In the genomic region with DNA sequence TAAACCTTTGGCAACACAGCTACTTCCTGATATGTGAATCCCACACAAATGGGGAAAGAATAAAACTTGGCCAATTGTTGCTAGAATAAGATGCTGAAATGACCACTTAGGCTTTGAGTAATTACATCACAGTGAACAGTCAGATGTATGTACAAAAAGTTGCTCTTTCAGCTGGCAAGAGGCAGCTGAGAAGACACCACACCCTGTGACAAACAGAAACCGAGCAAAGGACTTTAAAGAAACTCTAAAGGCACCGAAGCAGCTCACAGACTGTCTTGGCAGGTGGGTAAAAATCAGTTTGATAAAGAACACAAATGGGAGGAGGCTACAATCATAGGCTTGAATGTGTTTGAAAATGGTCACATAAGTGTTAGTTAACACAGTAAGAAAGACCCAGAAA, we compare ENCODE assay signal across 27 mouse cellular contexts. TPM values are rescaled to one million over a fixed set of nuclear protein-coding genes. Genes with fewer than 3 reads are reported as not detected.
DNase-seq lines count a peak whose midpoint lies in the region; ATAC-seq and TF ChIP-seq lines count a peak whose summit lies in the region.
"Had no signal": no experiment of that assay in that cellular context is flagged by ENCODE, and none has a peak within 500 bp of the region (broad histone marks: within the 10 kb centered on the region; RNA-seq: fewer than 3 reads in every experiment).

No protein-coding gene starts in this region.

- H3K9me3 ChIP-seq in heart, postnatal 0 days (replicated peaks; ENCODE audit: control insufficient read depth, low read length), result no peaks in the 10 kb centered on the region
- no peaks in the 10 kb centered on the region for H3K9me3 ChIP-seq in embryonic facial prominence, embryonic 10.5 days
- H3K9me3 ChIP-seq: embryonic facial prominence, embryonic 15.5 days; hindbrain, embryonic 13.5 days; midbrain, embryonic 13.5 days; neural tube, embryonic 13.5 days; stomach, embryonic 15.5 days had no signal

- H3K4me1 ChIP-seq in heart, postnatal 0 days (ENCODE audit: control insufficient read depth, insufficient read depth), result 0 out of 2 replicates have a peak, but pooled peaks cover 3% of the 10 kb centered on the region
- H3K4me1 ChIP-seq in heart, adult 2 months (ENCODE audit: control insufficient read depth, insufficient read depth, low read length), result peaks cover 1% of the 10 kb centered on the region
- H3K4me1 ChIP-seq in embryonic facial prominence, embryonic 10.5 days, result peaks cover 13% of the 10 kb centered on the region
- H3K4me1 ChIP-seq: embryonic facial prominence, embryonic 15.5 days had no signal

- H3K9ac ChIP-seq in heart, postnatal 0 days (replicated peaks; ENCODE audit: low read depth, low read length), result no peak overlapping the region
- H3K9ac ChIP-seq in heart, adult 2 months (ENCODE audit: low read depth, low read length), result no peak overlapping the region
- H3K9ac ChIP-seq: embryonic facial prominence, embryonic 15.5 days; hindbrain, embryonic 13.5 days; midbrain, embryonic 13.5 days; neural tube, embryonic 13.5 days; stomach, embryonic 15.5 days had no signal

- H3K27ac ChIP-seq in heart, postnatal 0 days (ENCODE audit: low read depth), result no peak overlapping the region
- H3K27ac ChIP-seq in heart, adult 2 months, result no peak overlapping the region
- peak overlapping the region; percentile 72 for H3K27ac ChIP-seq in macrophage
- no peak overlapping the region for H3K27ac ChIP-seq in embryonic facial prominence, embryonic 10.5 days (replicated peaks)
- H3K27ac ChIP-seq: embryonic facial prominence, embryonic 15.5 days; hindbrain, embryonic 13.5 days; kidney, postnatal 0 days; midbrain, embryonic 13.5 days; neural tube, embryonic 13.5 days; stomach, embryonic 15.5 days had no signal

- ATAC-seq in heart, postnatal 0 days (ENCODE audit: insufficient read depth, low read depth), result no peak
- ATAC-seq: forebrain, embryonic 16.5 days; inflammation-experienced regulatory T-cells, adult 6 months; midbrain, embryonic 13.5 days had no signal

- intact Hi-C loops in heart, adult 2 months (cut with DNase I), result loop anchor here (5.0 to 10.0 kb wide), 3 partner anchors 109 to 984 kb away; partner anchors contain the start of genes Scamp1 and Tent2

- H3K27me3 ChIP-seq in heart, postnatal 0 days (ENCODE audit: control insufficient read depth, insufficient read depth, low read length), result no peaks in the 10 kb centered on the region
- no peaks in the 10 kb centered on the region for H3K27me3 ChIP-seq in heart, adult 2 months (ENCODE audit: control insufficient read depth, insufficient read depth, low read length)
- no peaks in the 10 kb centered on the region for H3K27me3 ChIP-seq in splenic B cell, adult 2 months (ENCODE audit: control insufficient read depth, insufficient read depth, low read length, poor library complexity, severe bottlenecking)
- H3K27me3 ChIP-seq in embryonic facial prominence, embryonic 10.5 days (replicated peaks; ENCODE audit: low read depth, poor library complexity, severe bottlenecking), result no peaks in the 10 kb centered on the region
- H3K27me3 ChIP-seq: embryonic facial prominence, embryonic 15.5 days; hindbrain, embryonic 13.5 days; midbrain, embryonic 13.5 days; neural tube, embryonic 13.5 days; stomach, embryonic 15.5 days had no signal

- no peak for TF ChIP-seq EP300 in heart, postnatal 0 days (IDR thresholded peaks at IDR 0.05; ENCODE audit: low read depth)
- no peak for TF ChIP-seq EP300 in heart, adult 2 months (IDR thresholded peaks at IDR 0.05; ENCODE audit: insufficient read depth, low read depth, low read length)

- H3K4me2 ChIP-seq in heart, postnatal 0 days (ENCODE audit: low read depth, low read length), result no peak overlapping the region
- H3K4me2 ChIP-seq: embryonic facial prominence, embryonic 15.5 days; hindbrain, embryonic 13.5 days; midbrain, embryonic 13.5 days; neural tube, embryonic 13.5 days; stomach, embryonic 15.5 days had no signal

- 71% methylated on average over 2 of the region's 2 CpGs for WGBS in heart, postnatal 0 days
- WGBS in heart, adult 2 months, result 90% methylated on average over 2 of the region's 2 CpGs
- 21% methylated on average over 2 of the region's 2 CpGs for WGBS in macrophage (ENCODE audit: missing documents)
- WGBS in embryonic facial prominence, embryonic 10.5 days, result 87% methylated on average over 2 of the region's 2 CpGs

- peak; percentile 4 for DNase-seq in heart, postnatal 0 days (ENCODE audit: low spot score)
- DNase-seq in heart, adult 2 months, result no peak
- DNase-seq in lung, postnatal 36 days, result peak; percentile 6
- DNase-seq in lung, postnatal 4 days, result no peak
- DNase-seq in splenic B cell, adult 2 months (ENCODE audit: low read depth, low spot score), result peak; percentile 38
- DNase-seq in embryonic facial prominence, embryonic 10.5 days (ENCODE audit: low spot score), result no peak
- no peak for DNase-seq in kidney, adult 9 months
- DNase-seq: adrenal gland, postnatal 10 days; cerebellum, adult 8-10 months; gastrocnemius, postnatal 10 days; heart, adult 11 months; heart, postnatal 36 days; kidney, adult 18-20 months; lung, adult 2 months; retina, postnatal 1 day; right cerebral cortex, postnatal 25 days; spleen, adult 18-20 months; thymus, postnatal 25 days had no signal

- H3K79me2 ChIP-seq in heart, adult 2 months (replicated peaks; ENCODE audit: control insufficient read depth, insufficient read depth, low read length), result no peaks in the 10 kb centered on the region
- H3K79me2 ChIP-seq in macrophage (ENCODE audit: inconsistent target), result peaks cover 11% of the 10 kb centered on the region; the same call in 1 of the 2 replicates

- TF ChIP-seq CTCF in heart, postnatal 0 days (IDR thresholded peaks at IDR 0.05; ENCODE audit: low read depth), result no peak
- TF ChIP-seq CTCF in heart, adult 2 months (IDR thresholded peaks at IDR 0.05), result no peak

- TF ChIP-seq POLR2A in heart, adult 2 months (IDR thresholded peaks at IDR 0.05; ENCODE audit: insufficient read depth, low read depth, low read length), result no peak

- H3K36me3 ChIP-seq in heart, postnatal 0 days (replicated peaks; ENCODE audit: control insufficient read depth, insufficient read depth, low read length), result no peaks in the 10 kb centered on the region
- no peaks in the 10 kb centered on the region for H3K36me3 ChIP-seq in heart, adult 2 months (ENCODE audit: control insufficient read depth, insufficient read depth, low read length)
- H3K36me3 ChIP-seq in macrophage (ENCODE audit: inconsistent target), result no peaks in the 10 kb centered on the region
- no peaks in the 10 kb centered on the region for H3K36me3 ChIP-seq in splenic B cell, adult 2 months (ENCODE audit: control insufficient read depth, insufficient read depth, low read length, poor library complexity, severe bottlenecking)
- H3K36me3 ChIP-seq in embryonic facial prominence, embryonic 10.5 days (replicated peaks), result no peaks in the 10 kb centered on the region
- H3K36me3 ChIP-seq: embryonic facial prominence, embryonic 15.5 days; hindbrain, embryonic 13.5 days; midbrain, embryonic 13.5 days; neural tube, embryonic 13.5 days; stomach, embryonic 15.5 days had no signal

- H3K4me3 ChIP-seq in heart, postnatal 0 days (ENCODE audit: low read depth, low read length), result no peak overlapping the region
- no peak overlapping the region for H3K4me3 ChIP-seq in heart, adult 2 months
- peak overlapping the region; percentile 22 for H3K4me3 ChIP-seq in macrophage (ENCODE audit: inconsistent target)
- H3K4me3 ChIP-seq in embryonic facial prominence, embryonic 10.5 days, result no peak overlapping the region
- H3K4me3 ChIP-seq: embryonic facial prominence, embryonic 15.5 days; hindbrain, embryonic 13.5 days; midbrain, embryonic 13.5 days; neural tube, embryonic 13.5 days; stomach, embryonic 15.5 days had no signal

RNA-seq across cellular contexts. Expression of gene Homer1, which starts 1.6 kb away (rescaled TPM):
- 71.9 and 84.9 TPM in 2 replicates for total RNA-seq in heart, postnatal 0 days (2014; rRNA removed; ENCODE audit: low replicate concordance)
- polyA plus RNA-seq in heart, postnatal 0 days (2015; fragmentation: Nextera tagmentation; extraction: Ambion mirVana), result 13.3 and 14.8 TPM in 2 replicates
- 10 to 100 TPM; 54.8 to 64.0 TPM for total RNA-seq in heart, adult 2 months (2021)
- polyA plus RNA-seq in heart, adult 2 months (2012; rRNA removed), result 6.6 and 19.9 TPM in 2 replicates
- total RNA-seq in macrophage (2018; cell fraction: chromatin; rRNA removed), result 100 to 1,000 TPM in 1 of 26 experiments, 10 to 100 TPM in 25; 25.0 to 131 (median 43.3) TPM
- total RNA-seq in macrophage (2018; cell fraction: cytosol; rRNA removed), result 10 to 100 TPM; 12.1 to 34.1 (median 18.3) TPM
- total RNA-seq in macrophage (2018; cell fraction: nucleus; rRNA removed), result 100 to 1,000 TPM in 2 of 26 experiments, 10 to 100 TPM in 24; 28.3 to 136 (median 54.1) TPM
- 11.4 to 12.6 TPM (median 11.4 TPM) in 3 replicates for polyA plus RNA-seq in macrophage (2018)
- polyA plus RNA-seq in embryonic facial prominence, embryonic 10.5 days (2016; fragmentation: Nextera tagmentation; extraction: Ambion mirVana), result 8.6 and 8.7 TPM in 2 replicates

Comparison
In these comparisons a context has a peak if more than half of its experiments do, and no peak if none do; other contexts are left out.
1. DNase-seq: peak in heart, postnatal 0 days (single experiment), lung, postnatal 36 days (single experiment) and splenic B cell, adult 2 months (single experiment); none in heart, adult 2 months (0 of 2), lung, postnatal 4 days (0 of 2), embryonic facial prominence, embryonic 10.5 days (single experiment) and kidney, adult 9 months (single experiment).